Mouse (Mus musculus): ENCODE results near the gene Tmem184b. TPM values are rescaled to one million over a fixed set of nuclear protein-coding genes. Genes with fewer than 3 reads are reported as not detected.
A peak's percentile ranks its signal among the peaks of the same experiment; 100 is the strongest.

The Tmem184b gene
- polyA plus RNA-seq, 1 experiment from 2014 or later: 36.6 TPM

DNA sequence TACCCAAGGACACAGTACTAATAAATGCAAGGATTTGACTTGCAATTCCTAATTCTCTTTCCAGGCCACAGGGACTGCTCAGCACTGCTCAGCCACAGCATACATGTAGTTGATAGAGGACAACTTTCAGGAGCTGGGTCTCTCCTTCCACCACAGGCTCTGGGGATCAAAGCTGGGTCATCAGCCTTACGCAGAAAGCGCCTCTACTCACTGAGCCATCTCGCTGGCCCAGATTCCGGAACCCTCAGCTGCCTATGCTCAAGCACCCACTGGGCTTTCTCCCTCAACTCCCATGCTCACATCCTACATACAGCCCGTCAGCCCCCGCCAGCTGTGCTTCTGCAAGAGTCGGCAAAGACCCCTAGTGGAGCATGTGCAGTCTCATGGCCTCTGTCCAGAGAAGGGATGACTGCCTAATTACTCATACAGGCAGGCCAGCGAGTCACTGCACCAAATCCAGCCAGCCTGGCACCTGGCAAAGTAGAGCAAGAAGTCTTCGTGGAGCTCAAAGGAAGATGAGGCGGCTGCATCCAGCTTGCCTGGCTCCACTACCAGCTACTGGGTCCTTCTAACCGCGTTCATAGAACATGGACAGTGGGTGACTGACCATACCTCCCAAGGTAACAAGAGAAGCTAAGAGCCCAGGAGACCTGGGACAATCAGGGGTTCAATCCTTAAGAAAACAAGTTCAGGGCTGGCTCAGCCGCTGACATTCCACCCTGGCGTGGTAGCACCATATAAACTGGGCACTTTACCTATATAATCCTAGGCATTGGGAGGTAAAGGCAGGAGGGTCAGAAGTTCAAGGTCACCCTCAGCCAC is 3.9 kb downstream of the Tmem184b start:
- ATAC-seq (ENCODE audit: low FRiP score, low TSS enrichment): no peak
- Histone ChIP-seq H3K9ac (replicated peaks; ENCODE audit: low read length) (no peak overlapping the region), H3K9me3 (ENCODE audit: control insufficient read depth, low read length) (no peaks in the 10 kb centered on the region), H3K36me3 (ENCODE audit: control insufficient read depth, insufficient read depth, low read length) (0 out of 2 replicates have a peak, but pooled peaks cover 3% of the 10 kb centered on the region), H3K4me2 (ENCODE audit: low read length) (no peak overlapping the region), H3K4me1 (ENCODE audit: control insufficient read depth, insufficient read depth, low read length) (peaks cover 25% of the 10 kb centered on the region), H3K27me3 (ENCODE audit: control insufficient read depth, insufficient read depth, low read length) (0 out of 2 replicates have a peak, but pooled peaks cover 2% of the 10 kb centered on the region), H3K4me3 (replicated peaks; ENCODE audit: low read depth, low read length) (no peak overlapping the region), H3K27ac (replicated peaks; ENCODE audit: low read depth, low read length) (no peak overlapping the region)
- no peak for DNase-seq
- WGBS: 83% methylated on average over 14 of the region's 14 CpGs

DNA sequence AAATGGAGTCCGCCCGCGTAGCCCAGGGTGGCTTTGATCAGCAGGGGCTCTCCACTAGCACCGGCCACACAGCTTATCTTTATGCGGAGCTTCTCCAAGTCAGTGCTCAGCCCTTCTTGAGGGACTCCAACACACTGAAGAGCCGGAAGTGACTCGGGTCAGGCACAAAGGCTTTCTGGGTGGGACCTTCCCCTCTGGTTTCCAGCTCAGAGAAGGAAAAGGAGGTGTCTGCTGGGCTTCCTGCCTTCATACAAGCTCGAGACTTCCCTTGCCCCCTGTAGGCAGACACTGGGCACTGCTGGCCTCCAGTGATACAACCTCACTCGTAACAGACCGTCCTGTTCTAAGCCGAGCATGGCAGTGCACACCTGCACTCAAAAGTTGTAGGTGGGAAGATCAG is 6.6 kb downstream of the Tmem184b start:
- H3K9ac ChIP-seq (replicated peaks; ENCODE audit: low read length): no peak overlapping the region
- no peak overlapping the region for H3K4me2 ChIP-seq (ENCODE audit: low read length)
- H3K4me1 ChIP-seq (ENCODE audit: control insufficient read depth, insufficient read depth, low read length): peaks cover 13% of the 10 kb centered on the region
- ATAC-seq (ENCODE audit: low FRiP score, low TSS enrichment) (no peak), DNase-seq (peak; percentile 21)
- WGBS: 88% methylated on average over 11 of the region's 11 CpGs
- 0 out of 2 replicates have a peak, but pooled peaks cover 3% of the 10 kb centered on the region for H3K36me3 ChIP-seq (ENCODE audit: control insufficient read depth, insufficient read depth, low read length)
- no peaks in the 10 kb centered on the region for H3K9me3 ChIP-seq (ENCODE audit: control insufficient read depth, low read length)
- no peaks in the 10 kb centered on the region for H3K27me3 ChIP-seq (ENCODE audit: control insufficient read depth, insufficient read depth, low read length)
- H3K4me3 ChIP-seq (replicated peaks; ENCODE audit: low read depth, low read length): no peak overlapping the region
- no peak overlapping the region for H3K27ac ChIP-seq (replicated peaks; ENCODE audit: low read depth, low read length)

DNA sequence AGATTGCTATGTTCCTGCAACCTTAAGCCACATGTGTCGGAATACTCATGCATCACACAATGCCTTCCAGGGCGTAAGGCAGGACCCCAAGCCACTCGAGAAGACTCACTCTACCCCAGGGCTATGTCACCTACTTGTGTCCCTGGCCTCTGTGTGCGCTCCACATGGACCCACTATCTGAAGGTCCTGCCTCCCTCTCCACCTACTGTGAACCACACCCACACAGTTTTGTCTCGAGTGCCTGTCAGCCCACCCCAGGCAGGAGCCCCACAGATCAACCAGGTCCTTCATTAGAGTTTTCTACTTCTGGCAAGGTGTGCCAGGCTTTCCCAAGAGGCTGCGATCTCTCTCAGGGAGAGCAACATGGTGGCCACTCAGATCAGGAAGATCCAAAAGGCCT is 8.1 kb downstream of the Tmem184b start:
- Histone ChIP-seq H3K4me3 (replicated peaks; ENCODE audit: low read depth, low read length) (no peak overlapping the region), H3K27me3 (ENCODE audit: control insufficient read depth, insufficient read depth, low read length) (no peaks in the 10 kb centered on the region), H3K27ac (replicated peaks; ENCODE audit: low read depth, low read length) (no peak overlapping the region), H3K36me3 (ENCODE audit: control insufficient read depth, insufficient read depth, low read length) (0 out of 2 replicates have a peak, but pooled peaks cover 3% of the 10 kb centered on the region), H3K4me2 (ENCODE audit: low read length) (no peak overlapping the region), H3K9me3 (ENCODE audit: control insufficient read depth, low read length) (no peaks in the 10 kb centered on the region), H3K9ac (replicated peaks; ENCODE audit: low read length) (no peak overlapping the region), H3K4me1 (ENCODE audit: control insufficient read depth, insufficient read depth, low read length) (0 out of 2 replicates have a peak, but pooled peaks cover under 1% of the 10 kb centered on the region)
- 86% methylated on average over 6 of the region's 6 CpGs for WGBS
- DNase-seq: no peak
- ATAC-seq (ENCODE audit: low FRiP score, low TSS enrichment): no peak

DNA sequence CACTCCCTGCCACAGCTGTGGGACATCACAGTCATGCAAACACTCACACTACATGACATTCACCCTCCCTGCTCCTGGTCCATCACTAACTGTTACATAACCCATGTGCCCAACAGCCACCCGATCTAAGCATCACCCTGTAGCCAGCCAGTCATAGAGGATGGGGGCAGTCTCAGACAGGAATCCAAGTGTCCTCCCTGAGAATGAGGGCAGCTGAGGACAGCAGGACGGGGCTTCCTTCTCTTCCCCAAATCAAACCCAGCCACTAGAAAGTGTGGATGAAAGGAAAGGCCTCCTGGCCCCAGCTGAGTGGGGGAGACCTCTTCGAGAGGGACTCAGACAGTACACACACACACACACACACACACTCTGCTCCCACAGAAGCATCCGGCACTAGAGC is 8.5 kb downstream of the Tmem184b start:
- Histone ChIP-seq H3K36me3 (ENCODE audit: control insufficient read depth, insufficient read depth, low read length) (0 out of 2 replicates have a peak, but pooled peaks cover 3% of the 10 kb centered on the region), H3K9me3 (ENCODE audit: control insufficient read depth, low read length) (no peaks in the 10 kb centered on the region), H3K9ac (replicated peaks; ENCODE audit: low read length) (no peak overlapping the region), H3K4me3 (replicated peaks; ENCODE audit: low read depth, low read length) (no peak overlapping the region), H3K4me2 (ENCODE audit: low read length) (no peak overlapping the region), H3K27me3 (ENCODE audit: control insufficient read depth, insufficient read depth, low read length) (no peaks in the 10 kb centered on the region), H3K4me1 (ENCODE audit: control insufficient read depth, insufficient read depth, low read length) (no peaks in the 10 kb centered on the region), H3K27ac (replicated peaks; ENCODE audit: low read depth, low read length) (no peak overlapping the region)
- DNase-seq (no peak), ATAC-seq (ENCODE audit: low FRiP score, low TSS enrichment) (no peak)
- WGBS: 90% methylated on average over 4 of the region's 4 CpGs

DNA sequence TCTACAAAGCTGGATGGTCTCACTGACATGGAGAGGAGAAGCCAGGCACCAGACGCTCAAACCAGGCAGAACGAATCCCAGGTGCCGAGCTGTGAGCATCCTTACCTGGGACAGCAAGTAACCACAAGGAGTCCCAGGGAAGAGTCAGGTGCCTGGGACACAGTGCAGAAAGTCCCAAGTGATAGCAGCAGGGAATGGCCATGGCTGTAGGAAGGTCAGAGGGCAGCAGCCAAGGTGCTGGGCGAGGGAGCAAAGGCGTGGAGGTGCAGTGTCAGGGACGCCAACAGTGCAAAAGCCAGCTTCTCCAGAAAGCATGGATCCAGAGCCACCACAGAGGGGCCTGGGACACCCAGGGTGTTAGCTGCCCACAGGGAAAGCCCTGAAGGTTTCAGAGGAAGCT is 10.3 kb downstream of the Tmem184b start:
- Histone ChIP-seq H3K36me3 (ENCODE audit: control insufficient read depth, insufficient read depth, low read length) (0 out of 2 replicates have a peak, but pooled peaks cover 3% of the 10 kb centered on the region), H3K27me3 (ENCODE audit: control insufficient read depth, insufficient read depth, low read length) (no peaks in the 10 kb centered on the region), H3K4me3 (replicated peaks; ENCODE audit: low read depth, low read length) (no peak overlapping the region), H3K9me3 (ENCODE audit: control insufficient read depth, low read length) (no peaks in the 10 kb centered on the region), H3K27ac (replicated peaks; ENCODE audit: low read depth, low read length) (no peak overlapping the region), H3K9ac (replicated peaks; ENCODE audit: low read length) (no peak overlapping the region), H3K4me1 (ENCODE audit: control insufficient read depth, insufficient read depth, low read length) (no peaks in the 10 kb centered on the region), H3K4me2 (ENCODE audit: low read length) (no peak overlapping the region)
- WGBS: 81% methylated on average over 6 of the region's 6 CpGs
- ATAC-seq (ENCODE audit: low FRiP score, low TSS enrichment) (no peak), DNase-seq (no peak)

DNA sequence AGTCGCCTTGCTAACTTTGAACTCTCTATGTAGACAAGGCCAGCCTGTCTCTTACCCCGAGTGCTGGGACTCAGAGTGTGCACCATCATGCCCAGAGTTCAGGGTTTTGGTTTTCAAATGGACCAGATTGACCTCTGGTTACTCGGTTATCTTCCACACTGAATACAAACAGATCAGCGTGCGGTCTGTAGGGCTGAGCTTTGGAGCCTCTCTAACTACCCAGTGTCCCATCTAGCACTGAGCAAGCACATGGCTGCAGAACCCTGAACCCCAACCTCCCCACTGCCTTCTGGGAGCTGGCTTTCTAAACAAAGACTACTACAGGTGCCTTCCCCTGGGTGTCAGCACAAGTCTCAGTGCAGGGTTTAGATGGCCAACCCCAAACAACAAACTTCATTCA is 10.8 kb downstream of the Tmem184b start:
- Histone ChIP-seq H3K27ac (replicated peaks; ENCODE audit: low read depth, low read length) (no peak overlapping the region), H3K9me3 (ENCODE audit: control insufficient read depth, low read length) (no peaks in the 10 kb centered on the region), H3K27me3 (ENCODE audit: control insufficient read depth, insufficient read depth, low read length) (no peaks in the 10 kb centered on the region), H3K4me1 (ENCODE audit: control insufficient read depth, insufficient read depth, low read length) (no peaks in the 10 kb centered on the region), H3K4me2 (ENCODE audit: low read length) (no peak overlapping the region), H3K9ac (replicated peaks; ENCODE audit: low read length) (no peak overlapping the region), H3K36me3 (ENCODE audit: control insufficient read depth, insufficient read depth, low read length) (0 out of 2 replicates have a peak, but pooled peaks cover 3% of the 10 kb centered on the region), H3K4me3 (replicated peaks; ENCODE audit: low read depth, low read length) (no peak overlapping the region)
- ATAC-seq (ENCODE audit: low FRiP score, low TSS enrichment) (no peak), DNase-seq (no peak)
- WGBS: 89% methylated on average over 5 of the region's 5 CpGs

DNA sequence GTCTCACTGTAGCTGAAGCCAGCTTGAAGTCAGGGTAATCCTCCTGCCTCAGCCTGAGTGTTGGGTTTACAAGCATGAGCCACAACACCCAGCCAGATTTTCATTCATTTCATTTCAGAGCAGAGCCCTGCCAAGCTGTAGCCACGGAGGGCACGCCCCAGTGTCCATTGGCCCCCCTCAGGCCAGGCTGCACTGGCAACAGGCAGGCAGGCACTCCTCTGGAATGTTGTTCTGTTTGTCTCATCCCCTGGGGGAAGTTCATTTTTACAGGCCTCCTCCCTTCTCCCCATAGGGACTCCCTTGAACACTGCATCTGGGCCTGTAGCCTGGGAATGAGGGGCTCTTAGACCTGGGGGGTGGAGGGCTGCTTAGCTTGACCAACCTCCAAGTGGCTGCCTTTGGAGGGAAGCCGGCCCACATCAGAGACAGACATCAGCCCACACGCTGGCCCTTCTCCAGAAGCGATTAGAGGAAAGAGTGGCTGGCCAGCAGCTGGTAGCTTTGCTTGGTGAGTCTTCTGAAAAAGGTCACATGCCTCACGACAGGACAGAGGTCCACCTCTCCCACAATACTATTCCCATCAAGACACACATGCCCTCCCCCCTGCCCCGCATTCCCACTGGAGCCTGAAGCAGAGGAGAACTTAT is 11.8 kb downstream of the Tmem184b start:
- no peaks in the 10 kb centered on the region for H3K36me3 ChIP-seq (ENCODE audit: control insufficient read depth, insufficient read depth, low read length)
- no peak for ATAC-seq (ENCODE audit: low FRiP score, low TSS enrichment)
- H3K9ac ChIP-seq (replicated peaks; ENCODE audit: low read length): no peak overlapping the region
- no peak overlapping the region for H3K4me2 ChIP-seq (ENCODE audit: low read length)
- H3K4me3 ChIP-seq (replicated peaks; ENCODE audit: low read depth, low read length): no peak overlapping the region
- no peaks in the 10 kb centered on the region for H3K4me1 ChIP-seq (ENCODE audit: control insufficient read depth, insufficient read depth, low read length)
- peak; percentile 54 for DNase-seq
- no peak overlapping the region for H3K27ac ChIP-seq (replicated peaks; ENCODE audit: low read depth, low read length)
- WGBS: 54% methylated on average over 7 of the region's 7 CpGs
- no peaks in the 10 kb centered on the region for H3K9me3 ChIP-seq (ENCODE audit: control insufficient read depth, low read length)
- no peaks in the 10 kb centered on the region for H3K27me3 ChIP-seq (ENCODE audit: control insufficient read depth, insufficient read depth, low read length)

DNA sequence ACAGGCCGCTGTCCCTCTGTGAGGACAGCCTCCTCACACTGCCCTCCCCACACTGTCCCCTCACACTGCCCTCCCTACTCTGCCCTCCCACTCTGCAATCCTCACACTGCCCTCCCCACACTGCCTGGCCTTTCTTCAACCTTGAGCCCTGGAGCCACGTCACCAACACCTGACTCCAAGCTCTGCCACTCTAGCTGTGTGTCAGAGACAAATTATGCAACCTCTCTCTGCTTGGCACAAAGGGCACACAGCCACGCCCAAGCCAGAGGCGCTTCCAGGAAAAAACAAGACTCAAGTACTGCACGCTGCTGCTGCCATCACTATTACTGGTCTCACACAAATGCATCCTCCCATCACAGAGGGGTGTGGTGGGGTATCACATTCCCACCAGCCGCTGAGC is 12.9 kb downstream of the Tmem184b start:
- no peak overlapping the region for H3K4me2 ChIP-seq (ENCODE audit: low read length)
- H3K9me3 ChIP-seq (ENCODE audit: control insufficient read depth, low read length): no peaks in the 10 kb centered on the region
- no peak for ATAC-seq (ENCODE audit: low FRiP score, low TSS enrichment)
- no peaks in the 10 kb centered on the region for H3K36me3 ChIP-seq (ENCODE audit: control insufficient read depth, insufficient read depth, low read length)
- no peak for DNase-seq
- no peak overlapping the region for H3K4me3 ChIP-seq (replicated peaks; ENCODE audit: low read depth, low read length)
- 91% methylated on average over 6 of the region's 6 CpGs for WGBS
- no peaks in the 10 kb centered on the region for H3K27me3 ChIP-seq (ENCODE audit: control insufficient read depth, insufficient read depth, low read length)
- no peak overlapping the region for H3K9ac ChIP-seq (replicated peaks; ENCODE audit: low read length)
- no peaks in the 10 kb centered on the region for H3K4me1 ChIP-seq (ENCODE audit: control insufficient read depth, insufficient read depth, low read length)
- H3K27ac ChIP-seq (replicated peaks; ENCODE audit: low read depth, low read length): no peak overlapping the region
